Mouse (Mus musculus) hindbrain, embryonic 15.5 days (tissue): ENCODE data around the gene Eef1a1. TPM values are rescaled to one million over a fixed set of nuclear protein-coding genes. Genes with fewer than 3 reads are reported as not detected.

ENCODE experiments used
- ATAC-seq: fragments of 200-750 bp; cut with Nextera tagmentation; 2 replicates; pipeline ENCODE4 v1.8.0; 2017; ENCODE audit warnings: low read depth, moderate number of reproducible peaks, moderate TSS enrichment; ENCODE audit not compliant: low FRiP score
- H3K27ac ChIP-seq: fragments of 300-500 bp; sonication (generic); replicated peaks from 2 replicates; pipeline ENCODE4 v1.5.1; 2015; ENCODE audit warnings: mild to moderate bottlenecking, inconsistent platforms
- H3K27me3 ChIP-seq: fragments of 300-500 bp; sonication (generic); 2 replicates; pipeline ENCODE4 v1.6.1; 2015; ENCODE audit warnings: control low read depth, inconsistent platforms
- H3K36me3 ChIP-seq: fragments of 300-500 bp; sonication (generic); 2 replicates; pipeline ENCODE4 v1.6.1; 2015; ENCODE audit warnings: control low read depth, inconsistent platforms
- H3K4me1 ChIP-seq: fragments of 300-500 bp; sonication (generic); replicated peaks from 2 replicates; pipeline ENCODE4 v1.6.1; 2015; ENCODE audit warnings: control low read depth, inconsistent platforms
- H3K4me2 ChIP-seq: fragments of 300-500 bp; sonication (generic); 2 replicates; pipeline ENCODE4 v1.6.1; 2015; ENCODE audit warnings: moderate library complexity, mild to moderate bottlenecking, inconsistent platforms
- H3K4me3 ChIP-seq: fragments of 300-500 bp; sonication (generic); 2 replicates; pipeline ENCODE4 v1.5.1; 2015; ENCODE audit warnings: mild to moderate bottlenecking, inconsistent platforms
- H3K9ac ChIP-seq: fragments of 300-500 bp; sonication (generic); 2 replicates; pipeline ENCODE4 v1.6.1; 2015; ENCODE audit warnings: inconsistent platforms
- H3K9me3 ChIP-seq: fragments of 300-500 bp; sonication (generic); 2 replicates; pipeline ENCODE4 v1.6.1; 2016; ENCODE audit warnings: control low read depth, inconsistent platforms
- WGBS: fragments of 180-500 bp; shearing (Covaris S2); methylation state at CpG from one replicate; pipeline ENCODE4 v1.1.7; 2015; 5-methylcytosine and 5-hydroxymethylcytosine counted together
- polyA plus RNA-seq: library from polyadenylated mRNA; unstranded; fragments of >200 nt; fragmentation: Nextera tagmentation; extraction: Ambion mirVana; gene quantifications from 2 replicates; pipeline ENCODE4 v1.2.1, GENCODE M21; 2015

Gene Eef1a1
- polyA plus RNA-seq, 1 experiment from 2014 or later, result 2,946 TPM

DNA sequence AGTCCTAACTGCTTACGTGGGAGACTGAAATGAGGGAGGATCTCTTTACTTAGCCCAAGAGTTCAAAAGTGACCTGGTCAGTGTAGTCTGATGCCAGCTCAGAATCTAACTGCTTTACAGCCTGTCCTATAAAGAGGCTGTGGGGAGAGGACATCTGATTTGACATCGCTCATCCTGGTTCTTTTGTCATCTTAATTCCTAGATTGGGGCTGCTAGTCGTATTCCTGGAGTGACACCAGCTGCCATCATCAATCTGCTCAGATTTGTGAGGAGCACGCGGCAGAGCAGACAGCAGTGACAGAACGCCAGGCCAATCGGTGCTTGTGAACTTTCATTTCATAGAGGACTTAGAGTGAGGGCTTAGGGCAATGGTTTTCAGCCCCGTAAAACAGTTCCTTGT lies 15.4 kb downstream of the Eef1a1 start:
- peaks cover 49% of the 10 kb centered on the region for H3K36me3 ChIP-seq
- H3K9me3 ChIP-seq, result no peaks in the 10 kb centered on the region
- no peak overlapping the region for H3K9ac ChIP-seq
- WGBS, result 72% methylated on average over 8 of the region's 8 CpGs
- H3K4me3 ChIP-seq, result no peak overlapping the region
- H3K27me3 ChIP-seq, result no peaks in the 10 kb centered on the region
- ATAC-seq, result no peak
- no peak overlapping the region for H3K27ac ChIP-seq
- no peak overlapping the region for H3K4me2 ChIP-seq
- H3K4me1 ChIP-seq, result peaks cover 18% of the 10 kb centered on the region

DNA sequence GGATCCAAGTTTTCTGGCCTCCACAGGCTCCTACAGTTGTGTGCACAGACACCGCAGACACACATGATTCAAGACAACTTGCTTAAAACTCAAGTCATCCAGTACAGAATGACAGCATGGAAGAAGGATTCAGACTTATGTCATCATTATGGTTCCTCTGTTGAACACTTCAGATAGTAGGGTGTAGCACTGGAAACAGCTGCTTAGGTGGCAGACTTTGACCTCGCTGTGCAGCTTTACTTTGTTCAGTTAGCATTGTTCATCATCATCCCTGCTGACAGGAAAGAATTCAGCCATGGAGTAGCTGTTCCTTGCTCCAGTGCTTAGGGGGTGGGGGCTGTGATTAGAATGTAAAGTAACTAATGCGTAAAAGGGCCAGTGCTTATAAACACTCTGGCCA lies 23.2 kb downstream of the Eef1a1 start:
- H3K36me3 ChIP-seq, result peaks cover 67% of the 10 kb centered on the region
- H3K27ac ChIP-seq, result no peak overlapping the region
- no peak for ATAC-seq
- H3K4me3 ChIP-seq, result no peak overlapping the region
- WGBS, result 89% methylated on average over 3 of the region's 3 CpGs
- H3K9ac ChIP-seq, result no peak overlapping the region
- no peaks in the 10 kb centered on the region for H3K27me3 ChIP-seq
- no peaks in the 10 kb centered on the region for H3K9me3 ChIP-seq
- H3K4me1 ChIP-seq, result no peaks in the 10 kb centered on the region
- H3K4me2 ChIP-seq, result no peak overlapping the region

DNA sequence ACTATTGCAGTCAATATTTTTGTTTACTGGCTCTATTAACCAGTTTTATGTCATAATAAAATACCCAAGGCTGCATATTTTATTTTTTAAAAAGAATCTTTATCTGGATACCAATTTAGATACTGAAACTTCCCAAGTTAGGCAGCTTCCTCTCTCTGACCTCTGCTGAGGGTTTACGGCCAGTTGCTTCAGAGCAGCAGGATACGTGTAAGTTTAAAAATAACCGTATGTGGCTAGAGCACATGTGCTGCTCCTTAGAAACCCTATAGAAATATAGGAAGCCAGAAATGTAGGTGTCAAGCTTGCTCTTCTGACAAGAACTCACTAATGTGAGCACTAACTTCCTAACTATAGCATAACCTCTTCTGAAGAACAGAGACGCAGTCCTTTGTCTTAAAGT lies 25.6 kb downstream of the Eef1a1 start:
- Histone ChIP-seq H3K9ac (no peak overlapping the region), H3K9me3 (no peaks in the 10 kb centered on the region), H3K4me3 (no peak overlapping the region), H3K36me3 (peaks cover 75% of the 10 kb centered on the region), H3K27me3 (no peaks in the 10 kb centered on the region), H3K4me1 (no peaks in the 10 kb centered on the region), H3K4me2 (no peak overlapping the region), H3K27ac (no peak overlapping the region)
- 88% methylated on average over 4 of the region's 4 CpGs for WGBS
- no peak for ATAC-seq

DNA sequence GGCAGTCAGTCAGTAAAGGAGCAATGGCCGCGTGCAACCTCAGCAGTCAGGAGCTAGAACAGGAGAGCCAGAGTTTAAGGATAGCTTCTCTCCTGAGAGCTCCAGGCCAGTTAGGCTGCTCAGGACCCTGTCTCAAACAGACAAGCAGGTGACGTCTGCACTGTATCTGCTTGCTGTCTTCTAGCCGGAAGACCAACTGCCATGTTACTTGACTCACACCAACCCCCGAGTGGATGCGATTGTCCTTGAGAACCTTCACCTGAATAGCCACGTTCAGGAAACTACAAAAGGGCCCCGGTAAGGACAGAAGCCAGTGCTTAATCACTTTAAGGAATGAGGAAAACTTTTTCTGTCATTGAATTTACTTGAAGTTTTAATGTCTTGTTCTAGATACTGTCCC lies 31.9 kb downstream of the Eef1a1 start:
- Histone ChIP-seq H3K4me1 (no peaks in the 10 kb centered on the region), H3K9ac (no peak overlapping the region), H3K36me3 (peaks cover 62% of the 10 kb centered on the region), H3K9me3 (no peaks in the 10 kb centered on the region), H3K4me2 (no peak overlapping the region), H3K4me3 (no peak overlapping the region), H3K27ac (no peak overlapping the region), H3K27me3 (no peaks in the 10 kb centered on the region)
- WGBS, result 93% methylated on average over 8 of the region's 8 CpGs
- no peak for ATAC-seq

DNA sequence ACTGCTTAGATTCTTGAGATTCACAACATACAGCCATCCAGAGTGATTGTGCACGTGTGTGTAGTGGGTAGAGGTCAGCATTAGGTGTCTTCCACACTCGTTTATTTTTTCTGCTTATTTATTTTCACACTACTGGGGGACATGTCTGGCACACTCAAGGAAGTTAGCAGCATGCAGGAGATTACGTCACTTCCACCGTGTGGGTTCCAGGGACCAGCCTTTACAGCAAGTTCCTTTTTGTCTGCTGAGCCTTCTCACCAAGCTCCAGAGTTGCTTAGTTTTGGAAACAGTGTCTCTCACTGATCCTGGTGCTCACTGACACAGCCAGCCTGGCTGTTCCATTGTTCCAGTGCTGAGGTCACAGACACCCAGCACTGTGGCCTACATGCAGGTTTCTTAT lies 37.6 kb downstream of the Eef1a1 start:
- Histone ChIP-seq H3K9me3 (no peaks in the 10 kb centered on the region), H3K4me3 (no peak overlapping the region), H3K9ac (no peak overlapping the region), H3K27me3 (peaks cover 3% of the 10 kb centered on the region; the same call in 1 of the 2 replicates), H3K4me1 (peaks cover 10% of the 10 kb centered on the region), H3K4me2 (no peak overlapping the region), H3K27ac (no peak overlapping the region), H3K36me3 (peaks cover 26% of the 10 kb centered on the region)
- ATAC-seq, result no peak
- 88% methylated on average over 4 of the region's 4 CpGs for WGBS

DNA sequence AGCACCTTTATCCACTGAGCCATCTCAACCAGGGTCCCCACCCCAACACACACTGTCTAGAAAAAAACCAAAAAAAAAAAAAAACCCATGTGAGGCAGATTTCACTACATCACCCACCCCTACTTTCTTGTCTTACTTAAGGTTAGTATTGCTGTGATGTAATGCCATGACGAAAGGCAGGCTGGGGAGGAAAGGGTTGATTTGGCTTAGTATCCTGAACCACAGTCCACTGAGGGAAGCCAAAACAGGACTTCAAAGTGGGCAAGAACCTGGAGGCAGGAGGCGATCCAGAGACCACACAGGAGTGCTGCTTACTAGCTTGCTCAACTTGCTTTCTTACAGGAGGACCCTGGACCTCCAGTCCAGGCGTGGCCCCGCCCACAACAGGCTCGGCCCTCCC lies 38.5 kb downstream of the Eef1a1 start:
- H3K9me3 ChIP-seq, result no peaks in the 10 kb centered on the region
- peaks cover 26% of the 10 kb centered on the region for H3K36me3 ChIP-seq
- no peak for ATAC-seq
- no peak overlapping the region for H3K27ac ChIP-seq
- H3K4me1 ChIP-seq, result peaks cover 10% of the 10 kb centered on the region
- 74% methylated on average over 5 of the region's 5 CpGs for WGBS
- no peak overlapping the region for H3K4me2 ChIP-seq
- no peak overlapping the region for H3K9ac ChIP-seq
- H3K4me3 ChIP-seq, result no peak overlapping the region
- H3K27me3 ChIP-seq, result peaks cover 8% of the 10 kb centered on the region

DNA sequence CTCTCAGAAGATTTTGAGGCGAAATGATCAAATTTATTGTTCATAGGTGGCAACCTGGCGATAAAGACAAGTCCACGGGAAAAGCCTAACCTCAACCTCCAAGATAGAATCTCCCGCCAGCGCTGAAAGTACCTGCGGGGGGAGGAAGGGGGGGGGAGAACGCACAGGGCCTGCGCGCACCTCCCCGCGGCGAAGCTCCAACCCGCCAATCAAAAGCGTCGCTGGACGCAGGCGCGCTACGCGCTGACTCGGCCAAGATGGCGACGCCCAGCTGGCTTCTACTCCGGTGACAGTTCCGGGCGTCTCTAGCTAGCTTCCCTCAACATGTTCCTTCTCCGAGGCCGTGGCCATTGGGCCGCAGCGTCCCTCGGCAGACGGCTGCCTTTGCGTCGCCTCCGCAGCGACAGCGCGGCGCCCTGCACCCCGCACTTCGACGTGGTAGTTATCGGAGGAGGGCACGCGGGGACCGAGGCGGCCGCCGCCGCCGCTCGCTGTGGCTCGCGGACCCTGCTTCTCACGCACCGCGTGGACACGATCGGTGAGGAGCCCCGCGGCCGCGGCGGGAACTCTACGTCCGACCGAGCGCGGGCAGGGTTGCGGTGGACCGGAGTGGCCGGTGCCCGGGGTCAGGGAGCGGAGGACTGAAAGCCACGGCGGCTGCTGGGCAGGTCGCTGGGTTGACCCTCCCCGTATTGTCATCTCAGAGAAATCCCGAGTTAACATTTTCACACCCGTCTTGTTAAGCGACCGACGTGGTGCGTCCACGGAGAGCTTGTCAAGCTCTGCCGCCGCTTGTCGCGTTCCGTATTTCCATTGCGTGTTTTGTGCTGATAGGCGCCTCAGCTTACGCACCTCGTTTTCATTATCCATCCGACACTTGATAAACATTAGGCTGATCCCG lies 40.7 kb downstream of the Eef1a1 start, which contains the start of the genes Mto1 and Gm17324:
Mto1 (plus strand) TSS at position 236 of the 901 bp plus-strand sequence.
Gm17324 (minus strand) TSS at position 814 of the 901 bp plus-strand sequence.
- under 1% methylated on average over 96 of the region's 96 CpGs for WGBS
- Histone ChIP-seq H3K9me3 (no peaks in the 10 kb centered on the region), H3K4me1 (peaks cover 10% of the 10 kb centered on the region), H3K27me3 (peaks cover 28% of the 10 kb centered on the region), H3K4me2 (peak within 1 kb of the TSS; percentile 57), H3K4me3 (peak within 1 kb of the TSS; percentile 82), H3K27ac (peak within 1 kb of the TSS; percentile 92), H3K9ac (peak within 1 kb of the TSS; percentile 83), H3K36me3 (peaks cover 12% of the 10 kb centered on the region)
- peak; percentile 95 for ATAC-seq

DNA sequence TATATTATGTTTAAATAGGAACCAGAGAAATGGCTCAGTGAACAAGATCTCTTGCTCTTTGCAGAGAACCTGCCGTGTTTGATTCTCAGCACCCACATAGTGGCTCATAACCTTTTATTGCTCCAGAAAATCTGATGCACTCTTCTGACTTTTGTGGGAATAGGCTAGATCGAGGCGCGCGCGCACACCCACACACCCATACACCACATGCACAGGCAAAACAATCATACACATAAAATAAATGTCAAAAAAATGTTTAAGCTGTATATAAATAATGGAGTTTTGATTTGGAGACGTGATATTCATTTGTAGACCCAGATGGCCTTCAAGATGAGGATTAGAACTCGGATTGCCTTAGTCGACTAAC lies 41.4 kb downstream of the Eef1a1 start:
- H3K4me1 ChIP-seq, result peaks cover 15% of the 10 kb centered on the region
- WGBS, result 27% methylated on average over 9 of the region's 9 CpGs
- peak overlapping the region; percentile 83 for H3K9ac ChIP-seq
- peak overlapping the region; percentile 57 for H3K4me2 ChIP-seq
- peak; percentile 20; the same call in 1 of the 2 replicates for ATAC-seq
- H3K4me3 ChIP-seq, result peak overlapping the region; percentile 82
- no peaks in the 10 kb centered on the region for H3K9me3 ChIP-seq
- H3K36me3 ChIP-seq, result peaks cover 6% of the 10 kb centered on the region
- H3K27ac ChIP-seq, result peak overlapping the region; percentile 92; the same call in 1 of the 2 replicates
- H3K27me3 ChIP-seq, result peaks cover 34% of the 10 kb centered on the region

DNA sequence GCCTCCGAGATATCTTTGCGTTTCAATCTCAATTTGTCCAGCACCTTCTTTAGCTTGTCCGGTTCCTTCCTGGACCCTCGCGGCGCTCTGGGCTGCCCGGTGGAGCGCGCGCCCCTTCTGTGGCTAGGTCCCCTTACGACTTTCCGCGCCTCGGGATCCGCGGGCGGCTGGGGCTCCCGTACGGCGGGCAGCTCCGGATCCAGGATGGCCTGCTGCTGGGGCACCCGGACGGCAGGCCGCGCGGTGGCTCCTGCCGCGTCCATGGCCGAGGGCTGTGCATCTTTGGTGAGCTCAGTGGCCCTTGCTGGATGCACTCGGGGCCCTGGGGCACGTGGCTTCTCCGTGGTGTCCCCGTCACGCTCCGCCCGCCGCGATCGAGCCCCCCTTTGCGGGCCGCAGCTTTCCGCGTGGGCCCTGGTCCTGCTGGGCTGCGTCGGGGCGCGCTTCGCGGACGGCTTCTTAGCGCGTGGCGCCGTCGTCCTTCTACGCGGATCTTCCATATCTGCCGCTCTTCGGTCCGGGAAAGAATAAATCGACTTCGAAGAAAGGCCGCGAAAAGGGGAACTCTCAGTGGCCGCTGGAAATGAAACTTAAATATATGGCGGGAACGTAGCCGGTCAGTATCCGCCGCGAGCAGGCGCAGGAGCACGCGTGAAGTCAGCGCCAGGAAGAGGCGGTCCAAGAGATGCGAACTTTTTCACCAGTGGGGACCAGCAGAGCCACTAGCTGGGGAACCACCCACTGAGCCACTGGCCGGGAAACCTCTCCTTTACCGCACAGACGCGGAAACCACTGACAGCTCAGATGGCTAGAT lies 46.2 kb downstream of the Eef1a1 start, which contains the start of gene Cgas:
Cgas (minus strand) TSS at position 659 of the 814 bp plus-strand sequence.
- Histone ChIP-seq H3K4me3 (peak within 1 kb of the TSS; percentile 43), H3K27ac (no peak within 1 kb of the TSS), H3K9me3 (no peaks in the 10 kb centered on the region), H3K4me1 (peaks cover 11% of the 10 kb centered on the region), H3K9ac (0 out of 2 replicates have a peak within 1 kb of the TSS, but pooled peaks have one; percentile 12), H3K4me2 (peak within 1 kb of the TSS; percentile 70), H3K27me3 (peaks cover 72% of the 10 kb centered on the region), H3K36me3 (no peaks in the 10 kb centered on the region)
- peak; percentile 49; the same call in 1 of the 2 replicates for ATAC-seq
- WGBS, result under 1% methylated on average over 81 of the region's 81 CpGs

DNA sequence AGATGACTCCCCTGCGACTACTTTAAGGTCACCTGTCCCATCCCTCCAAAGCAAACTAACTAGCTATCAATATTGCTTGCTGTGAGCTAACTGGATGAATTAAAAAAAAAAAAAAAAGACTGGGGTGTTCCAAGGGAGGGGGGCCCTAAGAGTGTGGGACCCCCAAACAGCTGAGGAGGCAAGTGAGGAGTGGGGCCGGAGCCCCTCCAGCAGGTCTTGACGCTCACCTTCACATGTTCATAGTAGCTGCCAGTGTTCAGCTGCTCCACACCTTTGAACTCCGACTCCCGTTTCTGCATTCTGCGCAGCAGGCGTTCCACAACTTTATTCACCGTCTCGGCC lies 46.7 kb downstream of the Eef1a1 start:
- ATAC-seq, result no peak
- Histone ChIP-seq H3K4me2 (peak overlapping the region; percentile 70), H3K4me1 (peaks cover 11% of the 10 kb centered on the region), H3K9ac (0 out of 2 replicates have a peak overlapping the region, but pooled peaks have one; percentile 12), H3K36me3 (no peaks in the 10 kb centered on the region), H3K27ac (no peak overlapping the region), H3K9me3 (no peaks in the 10 kb centered on the region), H3K27me3 (peaks cover 72% of the 10 kb centered on the region), H3K4me3 (peak overlapping the region; percentile 43)
- WGBS, result 6% methylated on average over 9 of the region's 9 CpGs

DNA sequence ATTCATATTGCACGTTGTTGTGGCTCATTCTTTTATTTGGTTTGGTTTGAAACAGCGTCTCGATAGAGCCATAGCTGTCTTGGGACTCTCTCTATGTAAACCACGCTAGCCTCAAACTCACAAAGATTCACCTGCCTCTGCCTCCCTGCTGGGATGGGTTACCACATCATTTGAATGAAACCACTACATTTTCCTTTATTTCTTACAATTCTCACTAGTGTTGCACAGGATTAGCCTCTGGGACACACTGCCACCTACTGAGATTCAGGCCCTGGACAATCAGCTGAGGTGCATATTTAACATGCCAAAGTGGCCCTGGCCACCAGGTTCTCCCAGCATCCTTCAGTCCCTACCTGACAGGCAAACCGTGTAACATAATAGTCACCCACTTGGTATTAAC lies 49.5 kb downstream of the Eef1a1 start:
- H3K27me3 ChIP-seq, result peaks cover 56% of the 10 kb centered on the region
- no peak overlapping the region for H3K9ac ChIP-seq
- peaks cover 11% of the 10 kb centered on the region for H3K4me1 ChIP-seq
- no peaks in the 10 kb centered on the region for H3K9me3 ChIP-seq
- H3K4me2 ChIP-seq, result no peak overlapping the region
- 63% methylated on average over 5 of the region's 5 CpGs for WGBS
- H3K27ac ChIP-seq, result no peak overlapping the region
- no peak for ATAC-seq
- no peaks in the 10 kb centered on the region for H3K36me3 ChIP-seq
- no peak overlapping the region for H3K4me3 ChIP-seq

DNA sequence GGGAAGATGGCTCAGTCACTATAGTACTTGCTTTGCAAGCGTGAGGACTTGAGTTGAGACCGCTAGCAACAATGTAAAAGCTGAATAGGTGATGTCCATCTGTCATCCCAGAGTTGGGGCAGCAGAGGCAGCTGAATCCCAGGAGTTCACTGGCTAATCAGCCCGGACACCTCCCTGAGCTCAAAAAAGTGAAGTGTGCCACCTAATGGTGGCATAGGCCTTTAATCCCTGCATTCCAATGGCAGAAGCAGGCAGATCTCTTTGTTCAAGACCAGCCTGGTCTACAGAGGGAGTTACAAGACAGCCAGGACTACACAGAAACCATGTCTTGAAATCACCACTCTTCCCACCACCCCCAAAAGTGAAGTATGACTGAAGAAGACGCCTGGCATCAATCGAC lies 56.5 kb downstream of the Eef1a1 start:
- H3K4me2 ChIP-seq, result no peak overlapping the region
- H3K9ac ChIP-seq, result no peak overlapping the region
- 88% methylated on average over 5 of the region's 5 CpGs for WGBS
- H3K27me3 ChIP-seq, result no peaks in the 10 kb centered on the region
- no peak overlapping the region for H3K4me3 ChIP-seq
- no peaks in the 10 kb centered on the region for H3K4me1 ChIP-seq
- no peak overlapping the region for H3K27ac ChIP-seq
- H3K36me3 ChIP-seq, result no peaks in the 10 kb centered on the region
- ATAC-seq, result no peak
- no peaks in the 10 kb centered on the region for H3K9me3 ChIP-seq
